Mouse (Mus musculus) heart, embryonic 11.5 days (tissue): ENCODE measurements around the gene Sipa1l2. TPM values are rescaled to one million over a fixed set of nuclear protein-coding genes. Genes with fewer than 3 reads are reported as not detected.

ENCODE experiments used
- ATAC-seq: fragments of 200-750 bp; cut with Nextera tagmentation; replicated peaks from 2 replicates; pipeline ENCODE4 v1.8.0; 2017; ENCODE audit warnings: moderate library complexity; ENCODE audit not compliant: insufficient number of reproducible peaks, low FRiP score, low TSS enrichment
- H3K27ac ChIP-seq: fragments of 300-500 bp; sonication (generic); 2 replicates; pipeline ENCODE4 v1.5.1; 2014; ENCODE audit warnings: mild to moderate bottlenecking, low read depth, low read length
- H3K27me3 ChIP-seq: fragments of 300-500 bp; sonication (generic); 2 replicates; pipeline ENCODE4 v1.6.1; 2014; ENCODE audit warnings: mild to moderate bottlenecking, low read length, mixed read lengths; ENCODE audit not compliant: control insufficient read depth, insufficient read depth
- H3K36me3 ChIP-seq: fragments of 300-500 bp; sonication (generic); 2 replicates; pipeline ENCODE4 v1.6.1; 2014; ENCODE audit warnings: mild to moderate bottlenecking, low read length, moderate library complexity, mixed read lengths; ENCODE audit not compliant: control insufficient read depth, insufficient read depth
- H3K4me1 ChIP-seq: fragments of 300-500 bp; sonication (generic); 2 replicates; pipeline ENCODE4 v1.6.1; 2014; ENCODE audit warnings: low read length; ENCODE audit not compliant: control insufficient read depth, insufficient read depth
- H3K4me2 ChIP-seq: fragments of 300-500 bp; sonication (generic); 2 replicates; pipeline ENCODE4 v1.6.1; 2014; ENCODE audit warnings: mild to moderate bottlenecking, moderate library complexity
- H3K4me3 ChIP-seq: fragments of 300-500 bp; sonication (generic); 2 replicates; pipeline ENCODE4 v1.5.1; 2014; ENCODE audit warnings: low read depth, low read length
- H3K9ac ChIP-seq: fragments of 300-500 bp; sonication (generic); 2 replicates; pipeline ENCODE4 v1.6.1; 2014; ENCODE audit warnings: mild to moderate bottlenecking, low read depth, low read length, moderate library complexity
- H3K9me3 ChIP-seq: fragments of 300-500 bp; sonication (generic); replicated peaks from 2 replicates; pipeline ENCODE4 v1.6.1; 2016; ENCODE audit warnings: low read length; ENCODE audit not compliant: control insufficient read depth
- WGBS: fragments of 180-500 bp; shearing (Covaris S2); extraction: QIAGEN DNeasy Blood & Tissue Kit; methylation state at CpG from one replicate; pipeline ENCODE4 v1.1.7; 2014; ENCODE audit not compliant: insufficient replicate concordance; 5-methylcytosine and 5-hydroxymethylcytosine counted together
- polyA plus RNA-seq: library from polyadenylated mRNA; unstranded; fragments of >200 nt; fragmentation: Nextera tagmentation; extraction: Ambion mirVana; gene quantifications from 2 replicates; pipeline ENCODE4 v1.2.1, GENCODE M21; 2014

Gene Sipa1l2
- polyA plus RNA-seq, 1 experiment from 2014 or later: 16.8 TPM

DNA sequence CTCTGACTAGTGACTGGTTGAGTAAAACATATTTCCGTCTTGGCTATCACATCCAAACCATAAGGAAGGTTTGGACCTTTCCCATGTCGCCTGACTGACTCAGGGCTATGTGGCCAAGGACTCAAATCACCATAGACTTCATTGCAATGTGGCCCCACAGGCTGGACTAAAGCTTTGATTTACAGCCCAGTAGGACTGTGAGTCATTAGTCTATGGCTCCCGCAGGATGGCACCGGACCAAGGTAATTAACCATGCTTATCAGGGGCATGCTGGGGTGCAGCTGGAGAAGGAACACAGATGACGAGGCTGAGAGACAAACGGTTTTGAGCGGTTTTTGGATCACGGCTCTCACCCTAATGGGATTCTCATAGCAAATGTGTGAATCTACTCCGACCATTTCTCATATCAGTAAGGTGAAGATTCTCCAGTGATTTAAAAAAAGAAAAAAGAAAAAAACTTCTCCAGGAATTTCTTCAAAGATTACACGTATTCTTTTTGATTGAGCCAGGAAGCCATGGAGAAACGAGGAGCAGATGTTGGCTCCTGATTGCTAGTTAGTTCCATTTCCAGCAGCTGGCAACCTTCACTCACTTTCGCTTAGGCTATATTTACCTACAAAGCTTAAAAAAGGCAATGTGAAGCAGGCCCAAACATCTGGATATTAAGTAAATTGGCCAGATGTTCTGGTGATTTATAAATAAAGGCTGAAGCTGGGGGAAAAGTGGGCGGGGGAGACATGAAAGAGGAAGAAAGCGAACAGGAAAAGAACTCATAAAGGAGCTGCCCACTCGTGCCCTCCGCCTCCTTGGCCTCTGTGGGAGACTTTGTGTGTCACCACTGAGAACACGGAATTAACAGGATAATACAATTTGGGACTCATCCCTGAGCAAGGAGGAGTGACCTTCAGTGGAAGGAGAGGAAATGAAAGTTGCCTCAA is 26.2 kb upstream of the Sipa1l2 start:
- no peak overlapping the region for H3K27ac ChIP-seq
- H3K4me1 ChIP-seq: 0 out of 2 replicates have a peak, but pooled peaks cover 2% of the 10 kb centered on the region
- no peaks in the 10 kb centered on the region for H3K9me3 ChIP-seq
- H3K36me3 ChIP-seq: no peaks in the 10 kb centered on the region
- no peak overlapping the region for H3K9ac ChIP-seq
- no peak overlapping the region for H3K4me2 ChIP-seq
- 57% methylated on average over 17 of the region's 17 CpGs for WGBS
- H3K27me3 ChIP-seq: no peaks in the 10 kb centered on the region
- no peak overlapping the region for H3K4me3 ChIP-seq
- no peak for ATAC-seq

DNA sequence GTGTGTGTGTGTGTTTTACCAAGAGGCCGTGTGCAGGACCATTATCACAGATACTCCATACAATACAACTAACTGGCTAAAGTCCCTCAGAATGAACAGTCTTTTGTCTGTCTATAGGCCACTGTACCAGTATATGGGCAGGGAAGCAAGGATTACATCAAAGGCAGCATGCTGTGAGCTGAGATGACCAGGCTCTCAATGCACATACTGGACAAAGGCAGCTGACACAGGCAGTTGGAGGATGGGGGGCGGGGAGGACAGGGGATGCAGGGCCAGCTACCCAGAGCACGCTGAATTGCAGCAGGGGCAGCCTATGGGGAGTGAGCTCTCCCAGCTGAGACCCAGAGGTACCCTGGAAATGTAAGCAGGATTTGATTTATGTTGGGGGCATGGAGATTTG is 20.8 kb upstream of the Sipa1l2 start:
- H3K4me2 ChIP-seq: no peak overlapping the region
- no peaks in the 10 kb centered on the region for H3K36me3 ChIP-seq
- ATAC-seq: no peak
- no peaks in the 10 kb centered on the region for H3K9me3 ChIP-seq
- H3K4me1 ChIP-seq: no peaks in the 10 kb centered on the region
- H3K9ac ChIP-seq: no peak overlapping the region
- no peak overlapping the region for H3K4me3 ChIP-seq
- no peak overlapping the region for H3K27ac ChIP-seq
- WGBS: 64% methylated on average over 3 of the region's 3 CpGs
- no peaks in the 10 kb centered on the region for H3K27me3 ChIP-seq

DNA sequence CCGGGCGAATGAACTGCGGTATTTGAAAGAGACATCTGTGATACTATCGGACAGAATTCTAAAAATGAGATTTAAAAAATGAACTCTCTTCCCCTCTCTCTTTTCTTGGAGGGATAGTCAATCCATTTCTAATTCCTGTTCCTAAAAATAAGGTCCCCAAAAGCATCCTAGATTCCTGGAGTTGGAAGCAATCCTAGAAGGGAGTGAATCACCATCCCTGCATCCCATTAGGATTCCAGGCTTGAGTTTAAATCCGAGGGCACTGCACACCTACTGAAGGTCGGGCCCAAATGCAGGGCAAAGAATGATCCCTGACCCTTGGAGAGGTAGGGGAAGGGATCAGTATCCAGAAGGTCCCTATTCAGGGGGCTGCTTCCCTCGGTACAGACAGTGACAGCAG is 17.0 kb upstream of the Sipa1l2 start:
- Histone ChIP-seq H3K9ac (no peak overlapping the region), H3K36me3 (no peaks in the 10 kb centered on the region), H3K4me1 (0 out of 2 replicates have a peak, but pooled peaks cover 4% of the 10 kb centered on the region), H3K4me2 (no peak overlapping the region), H3K4me3 (no peak overlapping the region), H3K27ac (no peak overlapping the region), H3K27me3 (no peaks in the 10 kb centered on the region), H3K9me3 (no peaks in the 10 kb centered on the region)
- 84% methylated on average over 7 of the region's 7 CpGs for WGBS
- ATAC-seq: no peak

DNA sequence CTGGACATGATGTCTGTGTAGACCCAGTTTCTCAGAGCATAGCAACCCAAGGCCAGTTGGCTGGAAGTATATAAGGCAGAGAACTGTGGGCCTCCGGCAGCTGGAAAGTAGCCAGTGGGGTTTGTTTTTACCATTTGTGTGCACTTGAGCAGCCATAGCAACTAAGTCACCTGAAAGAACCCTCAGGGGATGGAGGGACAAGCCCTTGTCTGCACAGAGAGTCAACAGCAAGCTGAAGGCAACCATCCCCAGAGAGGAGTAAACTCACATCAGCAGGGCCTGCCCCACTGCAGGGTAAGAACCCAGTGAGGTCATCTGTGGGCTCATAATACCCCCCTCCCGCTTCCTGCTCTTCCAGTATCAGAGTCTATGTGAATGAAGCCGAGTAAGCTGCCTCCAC is 14.7 kb upstream of the Sipa1l2 start:
- H3K4me1 ChIP-seq: 0 out of 2 replicates have a peak, but pooled peaks cover 4% of the 10 kb centered on the region

DNA sequence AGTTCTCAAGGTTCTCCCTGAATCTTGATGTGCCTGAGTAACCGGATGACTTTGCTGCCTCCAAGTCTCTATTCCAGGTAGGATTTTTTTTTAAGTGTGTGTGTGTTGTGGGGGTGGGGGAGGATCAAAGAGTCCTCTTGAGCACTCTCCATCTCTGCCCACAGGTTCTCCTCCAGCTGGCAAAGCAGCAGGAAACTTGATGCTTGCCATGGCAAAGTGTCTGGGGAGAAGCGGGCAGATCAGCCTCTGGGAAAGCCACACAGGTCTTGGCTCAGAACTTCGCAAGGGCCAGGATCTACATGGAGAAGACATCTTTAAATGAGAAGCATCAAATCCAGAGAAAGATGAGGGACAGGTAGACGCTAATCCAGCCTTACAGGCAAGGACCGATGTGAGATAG is 10.8 kb upstream of the Sipa1l2 start:
- H3K4me2 ChIP-seq: no peak overlapping the region
- 90% methylated on average over 5 of the region's 5 CpGs for WGBS

More for the DNA sequence above, 14.7 kb upstream of the Sipa1l2 start:
- Histone ChIP-seq H3K27me3 (no peaks in the 10 kb centered on the region), H3K9me3 (no peaks in the 10 kb centered on the region), H3K4me2 (no peak overlapping the region), H3K36me3 (no peaks in the 10 kb centered on the region), H3K9ac (no peak overlapping the region), H3K4me3 (no peak overlapping the region), H3K27ac (no peak overlapping the region)
- ATAC-seq: no peak
- 57% methylated on average over 3 of the region's 3 CpGs for WGBS

DNA sequence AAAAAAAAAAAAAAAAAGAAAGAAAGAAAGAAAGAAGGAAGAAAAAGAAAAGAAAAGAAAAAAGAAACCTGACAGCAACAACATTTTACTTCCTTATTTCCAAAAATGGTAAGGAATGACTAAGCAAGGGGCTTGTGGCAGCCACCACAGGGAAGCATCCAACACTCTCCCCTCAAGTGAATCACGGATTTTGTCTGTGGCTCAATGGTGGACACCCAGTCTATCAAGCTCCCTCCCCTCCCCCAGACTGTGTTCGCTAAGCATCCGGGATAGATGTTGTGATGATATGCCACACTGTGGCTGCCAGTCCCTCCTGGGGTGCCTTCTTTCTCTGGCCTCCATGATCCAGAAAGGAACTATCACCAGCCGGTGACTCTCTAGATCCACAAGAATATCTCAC is 6.5 kb upstream of the Sipa1l2 start:
- H3K4me1 ChIP-seq: no peaks in the 10 kb centered on the region
- H3K27me3 ChIP-seq: no peaks in the 10 kb centered on the region
- H3K9me3 ChIP-seq: no peaks in the 10 kb centered on the region
- H3K27ac ChIP-seq: no peak overlapping the region
- 66% methylated on average over 4 of the region's 4 CpGs for WGBS
- H3K9ac ChIP-seq: no peak overlapping the region
- no peak overlapping the region for H3K4me2 ChIP-seq
- no peaks in the 10 kb centered on the region for H3K36me3 ChIP-seq
- H3K4me3 ChIP-seq: no peak overlapping the region
- no peak for ATAC-seq

More for the DNA sequence above, 10.8 kb upstream of the Sipa1l2 start:
- H3K9me3 ChIP-seq: no peaks in the 10 kb centered on the region
- H3K4me1 ChIP-seq: 0 out of 2 replicates have a peak, but pooled peaks cover 4% of the 10 kb centered on the region
- no peaks in the 10 kb centered on the region for H3K36me3 ChIP-seq
- ATAC-seq: no peak
- no peak overlapping the region for H3K27ac ChIP-seq
- no peaks in the 10 kb centered on the region for H3K27me3 ChIP-seq
- H3K4me3 ChIP-seq: no peak overlapping the region
- no peak overlapping the region for H3K9ac ChIP-seq

DNA sequence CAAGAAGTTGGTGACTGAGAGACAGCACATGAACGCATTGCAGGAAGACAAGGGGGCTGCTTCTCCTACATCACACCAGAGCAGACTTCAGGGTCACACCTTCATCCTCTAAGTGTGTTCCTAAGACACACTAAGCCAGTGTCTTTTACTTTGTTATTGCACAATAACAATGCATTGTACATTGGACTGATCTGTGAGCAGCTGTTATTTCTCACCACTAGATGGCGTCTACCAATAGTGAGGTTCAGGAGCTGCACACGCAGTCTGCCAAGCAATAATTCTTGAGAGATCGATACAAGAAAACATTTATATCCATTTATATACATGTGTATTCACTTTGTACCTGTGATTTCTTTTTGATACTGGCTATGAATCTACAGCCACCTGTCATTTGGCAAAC is 4.7 kb upstream of the Sipa1l2 start:
- ATAC-seq: no peak
- Histone ChIP-seq H3K9ac (no peak overlapping the region), H3K4me3 (no peak overlapping the region), H3K4me2 (no peak overlapping the region), H3K36me3 (no peaks in the 10 kb centered on the region), H3K27ac (no peak overlapping the region), H3K4me1 (peaks cover 7% of the 10 kb centered on the region; the same call in 1 of the 2 replicates), H3K27me3 (no peaks in the 10 kb centered on the region), H3K9me3 (no peaks in the 10 kb centered on the region)
- 41% methylated on average over 4 of the region's 4 CpGs for WGBS

DNA sequence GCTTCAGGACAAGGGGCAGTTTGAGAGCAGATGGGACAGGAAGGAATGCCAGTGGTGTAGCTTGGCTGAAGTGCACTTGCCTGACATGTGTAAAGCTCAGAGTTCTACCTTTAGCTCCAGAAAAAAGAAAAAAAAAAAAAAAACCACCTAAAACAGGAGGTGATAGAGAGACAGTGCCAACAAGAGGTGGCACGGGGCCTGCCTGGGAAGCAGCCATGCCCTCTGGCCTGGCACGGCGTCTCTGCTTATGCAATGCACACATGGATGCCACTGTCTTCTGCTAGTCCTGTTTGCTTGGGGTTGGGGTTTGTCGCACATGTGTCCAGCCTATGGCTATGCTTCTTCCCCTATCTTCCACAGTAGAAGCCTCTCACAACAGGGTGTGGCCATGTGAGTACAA is 2.6 kb upstream of the Sipa1l2 start:
- 91% methylated on average over 4 of the region's 4 CpGs for WGBS
- Histone ChIP-seq H3K9me3 (no peaks in the 10 kb centered on the region), H3K9ac (no peak overlapping the region), H3K36me3 (no peaks in the 10 kb centered on the region), H3K27me3 (no peaks in the 10 kb centered on the region), H3K4me2 (no peak overlapping the region), H3K4me3 (no peak overlapping the region), H3K27ac (no peak overlapping the region), H3K4me1 (peaks cover 16% of the 10 kb centered on the region)
- no peak for ATAC-seq
